Mouse (Mus musculus): ENCODE data around the gene Mapk1. TPM values are rescaled to one million over a fixed set of nuclear protein-coding genes. Genes with fewer than 3 reads are reported as not detected.

The Mapk1 gene
- polyA plus RNA-seq, 1 experiment from 2014 or later: 142 TPM

DNA sequence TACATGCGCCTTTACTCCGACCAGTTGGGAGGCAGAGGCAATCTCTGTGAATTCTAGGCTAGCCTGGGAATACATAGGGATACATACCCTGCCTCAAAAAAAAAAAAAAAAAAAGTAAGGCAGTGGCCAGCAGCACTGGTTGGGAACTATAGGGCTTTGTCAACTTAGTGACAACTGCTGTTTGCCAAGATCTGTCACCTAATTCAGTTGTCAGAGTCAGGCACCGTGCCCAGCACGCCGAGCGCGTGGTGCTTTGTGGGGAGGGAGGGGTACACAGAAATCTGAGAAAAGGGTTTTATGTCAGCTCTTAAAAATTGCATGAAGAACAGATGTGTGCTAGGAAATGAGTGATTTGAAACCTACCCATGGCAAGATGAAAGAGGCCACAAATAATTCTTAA is 94.9 kb downstream of the Mapk1 start:
- DNase-seq (ENCODE audit: low read depth, low spot score): no peak
- no peak for ATAC-seq
- in situ Hi-C loops (cut with MboI; ENCODE audit: low pct_unique_long_range_greater_than_20kb): no loop called here
- CTCF ChIA-PET: no interaction called here
- no peaks in the 10 kb centered on the region for H3K27me3 ChIP-seq
- POLR2A ChIA-PET: no interaction called here
- no peak for TF ChIP-seq CTCF (IDR thresholded peaks at IDR 0.05)

DNA sequence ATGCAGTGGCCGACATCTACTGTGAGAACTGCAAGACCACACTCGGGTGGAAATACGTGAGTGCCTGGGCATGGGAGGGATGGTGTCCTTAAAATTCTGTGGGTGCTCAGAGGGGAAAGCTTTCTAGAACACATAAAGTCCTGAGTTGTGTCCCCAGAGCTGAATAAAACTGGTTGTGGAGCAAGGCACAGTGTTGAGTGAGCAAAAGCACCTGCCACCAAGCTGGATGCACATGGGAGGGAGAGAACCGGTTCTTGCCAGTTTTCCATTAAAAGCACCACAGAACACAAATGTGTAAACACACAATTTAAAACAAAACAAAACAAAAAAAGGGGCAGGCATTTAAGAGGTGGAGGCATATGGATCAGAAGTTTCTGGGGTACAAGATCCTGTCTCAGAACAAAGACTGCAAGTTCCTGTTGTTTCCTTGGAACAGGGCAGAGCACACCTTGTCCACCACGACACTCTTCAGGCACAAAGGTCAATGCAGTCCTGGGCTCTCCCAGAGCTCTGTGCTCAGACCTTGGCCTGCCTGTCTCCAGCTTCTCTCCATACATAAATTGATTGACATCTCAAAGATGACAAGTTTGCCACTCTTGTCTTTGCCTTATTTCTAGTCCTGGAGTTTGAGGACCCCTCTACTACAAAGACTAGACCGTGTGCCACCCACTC is 99.1 kb downstream of the Mapk1 start:
- ChIA-PET POLR2A (no interaction called here), CTCF (no interaction called here)
- no peaks in the 10 kb centered on the region for H3K27me3 ChIP-seq
- ATAC-seq (no peak), DNase-seq (ENCODE audit: low read depth, low spot score) (no peak)
- in situ Hi-C loops (cut with MboI; ENCODE audit: low pct_unique_long_range_greater_than_20kb): no loop called here
- no peak for TF ChIP-seq CTCF (IDR thresholded peaks at IDR 0.05)

DNA sequence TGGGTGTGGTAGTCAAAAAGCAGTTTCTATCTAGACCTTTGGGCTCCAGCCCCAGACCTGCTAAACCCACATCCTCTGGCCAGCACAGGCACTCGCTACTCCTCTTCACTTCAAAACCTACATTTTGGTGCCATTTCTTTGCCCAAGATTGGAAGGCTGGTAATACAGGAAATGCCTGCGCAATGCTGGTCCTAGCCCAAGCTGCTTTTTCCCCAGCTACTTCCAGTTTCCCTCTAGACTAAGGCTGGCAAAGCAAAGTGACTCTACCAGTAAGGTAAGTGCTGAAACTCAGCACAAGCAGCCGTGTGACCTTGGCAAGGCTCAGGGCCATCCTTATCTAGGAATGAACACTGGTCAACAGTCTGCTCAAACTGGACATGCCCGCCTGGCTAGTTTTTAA is 102.5 kb downstream of the Mapk1 start:
- no peak for TF ChIP-seq CTCF (IDR thresholded peaks at IDR 0.05)
- no peak for DNase-seq (ENCODE audit: low read depth, low spot score)
- no peaks in the 10 kb centered on the region for H3K27me3 ChIP-seq
- in situ Hi-C loops (cut with MboI; ENCODE audit: low pct_unique_long_range_greater_than_20kb): no loop called here
- CTCF ChIA-PET: interaction anchor here (0.6 to 2.0 kb wide), 4 partner anchors 9 to 650 kb away, joined by 3 to 5 read pairs (median 3); partner anchors contain the start of gene Ypel1
- POLR2A ChIA-PET: no interaction called here
- ATAC-seq: no peak

DNA sequence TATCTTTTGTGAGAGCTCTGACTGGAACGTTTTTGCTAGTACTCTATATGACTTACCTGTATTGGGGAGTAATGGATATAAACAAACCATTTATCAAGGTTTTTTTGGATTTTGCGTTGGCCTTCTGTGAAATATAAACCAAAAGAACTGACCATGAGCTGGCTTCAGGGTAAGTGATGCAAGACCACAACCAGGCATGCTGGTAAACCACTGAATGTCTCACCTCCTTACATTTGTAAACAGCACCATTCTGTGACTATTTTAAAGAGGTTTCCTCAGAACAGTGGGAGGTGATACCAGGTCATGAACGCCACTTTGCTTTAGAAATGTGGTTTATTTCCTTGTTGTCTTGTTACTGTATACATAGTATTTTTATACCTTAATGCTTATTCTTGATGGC is 103.1 kb downstream of the Mapk1 start:
- DNase-seq (ENCODE audit: low read depth, low spot score): no peak
- in situ Hi-C loops (cut with MboI; ENCODE audit: low pct_unique_long_range_greater_than_20kb): no loop called here
- H3K27me3 ChIP-seq: no peaks in the 10 kb centered on the region
- CTCF ChIA-PET: interaction anchor here (0.6 to 2.0 kb wide), 5 partner anchors 9 to 650 kb away, joined by 3 to 5 read pairs (median 3); partner anchors contain the start of gene Ypel1
- POLR2A ChIA-PET: interaction anchor here (1.2 kb wide), 1 partner anchor 23 kb away, joined by 3 read pairs; no protein-coding TSS in a partner anchor
- TF ChIP-seq CTCF (IDR thresholded peaks at IDR 0.05): no peak
- no peak for ATAC-seq

DNA sequence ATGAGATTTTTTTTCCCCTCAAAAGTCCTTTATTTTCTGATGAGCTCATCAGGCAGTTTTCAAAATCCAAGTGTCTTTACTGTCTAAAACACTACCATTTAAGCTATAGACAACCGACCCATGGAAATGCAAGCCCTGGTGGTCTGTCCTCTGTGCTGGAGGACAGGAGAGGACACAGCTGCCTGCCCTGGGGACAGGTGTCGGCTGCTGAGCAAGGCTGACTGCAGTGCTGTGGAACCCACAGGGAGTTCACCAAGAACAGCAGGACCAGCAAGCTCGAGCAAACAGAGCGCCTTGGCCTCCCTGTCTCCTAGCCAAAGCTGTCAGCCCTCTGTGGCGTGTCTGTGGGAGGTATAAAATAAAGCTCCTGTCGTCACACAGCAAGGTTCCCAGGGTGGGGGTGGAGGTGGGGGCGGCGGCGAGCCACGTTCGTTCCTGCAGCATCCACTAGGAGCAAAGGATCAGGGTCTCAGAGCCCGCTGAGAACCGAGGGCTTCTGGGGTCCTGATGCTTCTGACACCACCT is 103.5 kb downstream of the Mapk1 start:
- ChIA-PET CTCF (interaction anchor here (0.9 to 2.0 kb wide), 3 partner anchors 18 to 42 kb away, joined by 3 to 5 read pairs (median 3); partner anchors contain the start of gene Ypel1), POLR2A (interaction anchor here (1.2 kb wide), 1 partner anchor 23 kb away, joined by 3 read pairs; no protein-coding TSS in a partner anchor)
- no peak for TF ChIP-seq CTCF (IDR thresholded peaks at IDR 0.05)
- in situ Hi-C loops (cut with MboI; ENCODE audit: low pct_unique_long_range_greater_than_20kb): no loop called here
- DNase-seq (ENCODE audit: low read depth, low spot score) (no peak), ATAC-seq (no peak)
- H3K27me3 ChIP-seq: no peaks in the 10 kb centered on the region

DNA sequence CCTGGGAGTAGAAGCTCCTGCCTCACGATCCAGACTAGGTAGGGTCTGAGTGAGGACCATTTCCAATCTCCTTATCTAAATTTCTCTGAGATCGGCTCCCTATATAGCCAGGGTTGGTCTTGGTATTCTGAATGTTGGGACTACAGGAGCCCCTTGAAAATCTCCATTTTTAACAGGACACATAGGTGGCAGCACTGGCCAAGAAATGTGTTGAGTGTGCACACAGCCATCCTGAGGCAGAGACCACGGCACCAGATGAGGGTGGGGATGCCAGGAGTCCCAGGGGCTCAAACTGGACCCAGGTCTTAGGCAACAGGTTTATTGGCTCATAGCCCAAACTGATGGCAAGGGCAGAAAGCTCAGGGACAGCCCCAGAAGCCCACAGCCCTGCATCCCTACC is 105.2 kb downstream of the Mapk1 start:
- no peaks in the 10 kb centered on the region for H3K27me3 ChIP-seq
- no peak for TF ChIP-seq CTCF (IDR thresholded peaks at IDR 0.05)
- ChIA-PET POLR2A (no interaction called here), CTCF (no interaction called here)
- DNase-seq (ENCODE audit: low read depth, low spot score) (no peak), ATAC-seq (no peak)
- in situ Hi-C loops (cut with MboI; ENCODE audit: low pct_unique_long_range_greater_than_20kb): no loop called here

DNA sequence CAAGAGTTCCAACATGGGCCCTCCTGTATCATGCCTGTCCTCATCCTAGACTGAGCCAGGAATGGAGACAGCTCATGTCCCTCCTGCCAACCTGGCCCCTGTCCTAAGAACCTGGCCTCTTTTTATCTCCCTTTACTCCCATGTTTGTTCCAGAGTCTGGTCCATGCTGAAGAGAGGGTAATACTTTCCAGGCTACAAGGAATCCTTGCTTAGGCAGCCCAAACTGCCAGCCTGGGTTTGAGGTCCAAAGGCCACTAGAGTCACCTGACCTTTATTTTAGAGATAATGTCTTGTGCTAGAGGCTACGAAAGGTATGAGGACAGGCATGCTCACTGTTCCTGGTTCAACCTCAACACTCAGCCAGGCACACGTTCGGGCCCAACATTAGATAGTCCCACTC is 113.8 kb downstream of the Mapk1 start:
- in situ Hi-C loops (cut with MboI; ENCODE audit: low pct_unique_long_range_greater_than_20kb): no loop called here
- DNase-seq (ENCODE audit: low read depth, low spot score): no peak
- no peak for TF ChIP-seq CTCF (IDR thresholded peaks at IDR 0.05)
- POLR2A ChIA-PET: no interaction called here
- CTCF ChIA-PET: interaction anchor here (1.9 to 2.1 kb wide), 2 partner anchors 17 to 28 kb away, joined by 5 read pairs; partner anchors contain the start of gene Ypel1
- ATAC-seq: no peak
- no peaks in the 10 kb centered on the region for H3K27me3 ChIP-seq

Other genes with a start within 250 kb of the Mapk1 start
- gene Spag6l, start 153.9 kb upstream of the Mapk1 start, polyA plus RNA-seq (2021): 0.08 TPM
- not detected for gene Igll1, start 119.4 kb upstream of the Mapk1 start, polyA plus RNA-seq (2021)
- gene Top3b, start 112.6 kb upstream of the Mapk1 start, polyA plus RNA-seq (2021): 83.3 TPM
- 0.56 TPM for gene Vpreb1, start 112.5 kb upstream of the Mapk1 start, polyA plus RNA-seq (2021)
- gene Ppm1f, start 86.9 kb upstream of the Mapk1 start, polyA plus RNA-seq (2021): 36.2 TPM
- gene Ypel1, start 86.3 kb downstream of the Mapk1 start, polyA plus RNA-seq (2021): 3.8 TPM
- gene Ppil2, start 127.9 kb downstream of the Mapk1 start, polyA plus RNA-seq (2021): 77.7 TPM
- 2.7 TPM for gene 2610318N02Rik, start 141.8 kb downstream of the Mapk1 start, polyA plus RNA-seq (2021)
- gene Sdf2l1, start 149.0 kb downstream of the Mapk1 start, polyA plus RNA-seq (2021): 40.8 TPM
- gene Ydjc, start 161.2 kb downstream of the Mapk1 start, polyA plus RNA-seq (2021): 9.1 TPM
- 0.21 TPM for gene Ccdc116, start 163.8 kb downstream of the Mapk1 start, polyA plus RNA-seq (2021)
- gene Ube2l3, start 219.3 kb downstream of the Mapk1 start, polyA plus RNA-seq (2021): 181 TPM
- 0.05 TPM for gene Rimbp3, start 225.2 kb downstream of the Mapk1 start, polyA plus RNA-seq (2021)

Data from Patski (cell line).